Mouse (Mus musculus): ENCODE results near the gene Arf6. TPM values are rescaled to one million over a fixed set of nuclear protein-coding genes. Genes with fewer than 3 reads are reported as not detected.

Arf6 gene
- polyA plus RNA-seq, 2 experiments: 82.2 to 106 TPM

- H3K9ac ChIP-seq (ENCODE audit: low read depth, low read length, severe bottlenecking): no peak overlapping the region
- no peak overlapping the region for H3K27ac ChIP-seq (replicated peaks; ENCODE audit: low read depth, low read length)
- no peaks in the 10 kb centered on the region for H3K36me3 ChIP-seq (ENCODE audit: control insufficient read depth, insufficient read depth, low read length)
- no peak overlapping the region for H3K4me3 ChIP-seq (replicated peaks; ENCODE audit: low read length)
- DNase-seq (ENCODE audit: low spot score) (no peak), ATAC-seq (ENCODE audit: low FRiP score, low read depth) (no peak)
- TF ChIP-seq POLR2A (IDR thresholded peaks at IDR 0.05; ENCODE audit: borderline replicate concordance, extremely low read depth, insufficient read depth, insufficient read length): no peak
- H3K9me3 ChIP-seq (ENCODE audit: control insufficient read depth, low read length): no peaks in the 10 kb centered on the region
- no peak overlapping the region for H3K4me2 ChIP-seq (replicated peaks; ENCODE audit: low read depth, low read length, severe bottlenecking)
- H3K27me3 ChIP-seq (ENCODE audit: control insufficient read depth, insufficient read depth, low read length): no peaks in the 10 kb centered on the region
- H3K4me1 ChIP-seq (ENCODE audit: control insufficient read depth, insufficient read depth, low read length): peaks cover 23% of the 10 kb centered on the region; the same call in 1 of the 2 replicates
Measured at GRCm38 (mm10) chr12:69366424-69366823, 5.5 kb upstream of the Arf6 start.

- ATAC-seq (ENCODE audit: low FRiP score, low read depth) (no peak), DNase-seq (ENCODE audit: low spot score) (no peak)
- WGBS: 43% methylated on average over 2 of the region's 2 CpGs
- Histone ChIP-seq H3K4me3 (replicated peaks; ENCODE audit: low read length) (no peak overlapping the region), H3K9me3 (ENCODE audit: control insufficient read depth, low read length) (no peaks in the 10 kb centered on the region), H3K36me3 (ENCODE audit: control insufficient read depth, insufficient read depth, low read length) (no peaks in the 10 kb centered on the region), H3K4me1 (ENCODE audit: control insufficient read depth, insufficient read depth, low read length) (peaks cover 15% of the 10 kb centered on the region; the same call in 1 of the 2 replicates), H3K4me2 (replicated peaks; ENCODE audit: low read depth, low read length, severe bottlenecking) (no peak overlapping the region), H3K9ac (ENCODE audit: low read depth, low read length, severe bottlenecking) (no peak overlapping the region), H3K27ac (replicated peaks; ENCODE audit: low read depth, low read length) (no peak overlapping the region), H3K27me3 (ENCODE audit: control insufficient read depth, insufficient read depth, low read length) (no peaks in the 10 kb centered on the region)
- no peak for TF ChIP-seq POLR2A (IDR thresholded peaks at IDR 0.05; ENCODE audit: borderline replicate concordance, extremely low read depth, insufficient read depth, insufficient read length)
Measured at GRCm38 (mm10) chr12:69367557-69367956, 4.4 kb upstream of the Arf6 start.

GRCm38 (mm10) chr12:69370936-69371335 lies 1.0 kb upstream of the Arf6 start:
- WGBS: 13% methylated on average over 7 of the region's 7 CpGs
- Histone ChIP-seq H3K9me3 (ENCODE audit: control insufficient read depth, low read length) (no peaks in the 10 kb centered on the region), H3K4me2 (replicated peaks; ENCODE audit: low read depth, low read length, severe bottlenecking) (peak overlapping the region; percentile 92), H3K9ac (ENCODE audit: low read depth, low read length, severe bottlenecking) (peak overlapping the region; percentile 95), H3K36me3 (ENCODE audit: control insufficient read depth, insufficient read depth, low read length) (peaks cover 16% of the 10 kb centered on the region), H3K27ac (replicated peaks; ENCODE audit: low read depth, low read length) (peak overlapping the region; percentile 97), H3K4me1 (ENCODE audit: control insufficient read depth, insufficient read depth, low read length) (peaks cover 22% of the 10 kb centered on the region), H3K4me3 (replicated peaks; ENCODE audit: low read length) (peak overlapping the region; percentile 100), H3K27me3 (ENCODE audit: control insufficient read depth, insufficient read depth, low read length) (no peaks in the 10 kb centered on the region)
- ATAC-seq (ENCODE audit: low FRiP score, low read depth): no peak
- no peak for TF ChIP-seq POLR2A (IDR thresholded peaks at IDR 0.05; ENCODE audit: borderline replicate concordance, extremely low read depth, insufficient read depth, insufficient read length)
- DNase-seq (ENCODE audit: low spot score): no peak

GRCm38 (mm10) chr12:69371421-69371853 lies 513 bp upstream of the Arf6 start:
- WGBS: under 1% methylated on average over 21 of the region's 24 CpGs
- peak; percentile 85 for DNase-seq (ENCODE audit: low spot score)
- ATAC-seq (ENCODE audit: low FRiP score, low read depth): peak; percentile 86

GRCm38 (mm10) chr12:69372731-69373331 lies 881 bp downstream of the Arf6 start:
- 5% methylated on average over 42 of the region's 42 CpGs for WGBS
- Histone ChIP-seq H3K4me3 (replicated peaks; ENCODE audit: low read length) (peak overlapping the region; percentile 100), H3K9ac (ENCODE audit: low read depth, low read length, severe bottlenecking) (peak overlapping the region; percentile 95), H3K9me3 (ENCODE audit: control insufficient read depth, low read length) (no peaks in the 10 kb centered on the region), H3K4me1 (ENCODE audit: control insufficient read depth, insufficient read depth, low read length) (peaks cover 24% of the 10 kb centered on the region), H3K4me2 (replicated peaks; ENCODE audit: low read depth, low read length, severe bottlenecking) (peak overlapping the region; percentile 92), H3K36me3 (ENCODE audit: control insufficient read depth, insufficient read depth, low read length) (peaks cover 23% of the 10 kb centered on the region), H3K27ac (replicated peaks; ENCODE audit: low read depth, low read length) (peak overlapping the region; percentile 97), H3K27me3 (ENCODE audit: control insufficient read depth, insufficient read depth, low read length) (no peaks in the 10 kb centered on the region)
- no peak for TF ChIP-seq POLR2A (IDR thresholded peaks at IDR 0.05; ENCODE audit: borderline replicate concordance, extremely low read depth, insufficient read depth, insufficient read length)
- DNase-seq (ENCODE audit: low spot score) (no peak), ATAC-seq (ENCODE audit: low FRiP score, low read depth) (no peak)

More at GRCm38 (mm10) chr12:69371421-69371853, 513 bp upstream of the Arf6 start:
- peak overlapping the region; percentile 100 for H3K4me3 ChIP-seq (replicated peaks; ENCODE audit: low read length)
- H3K27ac ChIP-seq (replicated peaks; ENCODE audit: low read depth, low read length): peak overlapping the region; percentile 97
- TF ChIP-seq POLR2A (IDR thresholded peaks at IDR 0.05; ENCODE audit: borderline replicate concordance, extremely low read depth, insufficient read depth, insufficient read length): peak; percentile 55; the same call in 1 of the 2 replicates
- H3K9ac ChIP-seq (ENCODE audit: low read depth, low read length, severe bottlenecking): peak overlapping the region; percentile 95
- peaks cover 19% of the 10 kb centered on the region for H3K36me3 ChIP-seq (ENCODE audit: control insufficient read depth, insufficient read depth, low read length)
- H3K9me3 ChIP-seq (ENCODE audit: control insufficient read depth, low read length): no peaks in the 10 kb centered on the region
- H3K4me2 ChIP-seq (replicated peaks; ENCODE audit: low read depth, low read length, severe bottlenecking): peak overlapping the region; percentile 92
- H3K4me1 ChIP-seq (ENCODE audit: control insufficient read depth, insufficient read depth, low read length): peaks cover 24% of the 10 kb centered on the region
- H3K27me3 ChIP-seq (ENCODE audit: control insufficient read depth, insufficient read depth, low read length): no peaks in the 10 kb centered on the region
